Mouse (Mus musculus): ENCODE data around the gene Serpina3m. TPM values are rescaled to one million over a fixed set of nuclear protein-coding genes. Genes with fewer than 3 reads are reported as not detected.
"Not testable (repeated sequence)": the region's sequence is repeated elsewhere in the genome, so short reads cannot be mapped to it uniquely, and the experiment has no call there.

The Serpina3m gene
- polyA plus RNA-seq, 1 experiment, result not detected

DNA sequence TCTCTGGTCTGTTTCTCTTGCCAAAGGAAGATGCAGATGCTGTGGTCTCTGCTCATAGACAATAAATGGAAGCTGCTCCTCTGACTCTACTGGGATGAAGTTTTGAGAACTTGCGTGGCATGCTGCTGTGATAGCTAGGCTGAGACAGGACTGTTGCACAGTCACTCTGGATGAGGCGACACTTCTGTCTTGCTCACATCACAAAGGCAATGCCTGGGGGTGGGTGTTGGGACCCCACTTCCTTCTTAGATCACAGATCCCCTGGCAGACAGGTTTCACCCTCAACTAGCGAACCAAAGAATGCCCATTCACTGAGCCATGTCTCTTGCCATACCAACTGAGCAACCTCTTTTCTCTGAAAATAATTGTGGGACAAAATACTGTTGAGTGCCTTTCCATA lies 419 bp downstream of the Serpina3m start:
- H3K27ac ChIP-seq (ENCODE audit: insufficient read depth, low read depth, low read length), result no peak overlapping the region
- 93% methylated on average over 3 of the region's 3 CpGs for WGBS

DNA sequence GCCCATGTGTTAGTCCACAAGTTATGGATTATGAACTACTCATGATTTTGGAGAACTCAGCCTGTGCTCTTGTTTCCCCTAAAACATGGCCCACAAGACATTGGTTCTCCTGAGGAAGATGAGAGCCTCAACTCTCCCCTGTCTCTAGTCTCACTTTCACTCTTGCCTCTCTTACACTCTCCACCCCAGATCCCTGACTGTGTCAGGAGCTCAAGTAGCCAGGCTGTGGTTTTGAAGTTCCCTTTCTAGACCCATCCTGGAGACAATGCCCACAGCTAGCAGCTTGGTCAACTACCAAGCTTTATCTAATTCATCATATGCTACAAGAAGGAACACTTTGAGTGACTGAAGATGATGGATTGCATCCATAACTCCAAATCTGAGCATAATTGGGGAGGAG lies 4.2 kb downstream of the Serpina3m start:
- not testable (repeated sequence) for H3K27ac ChIP-seq (ENCODE audit: insufficient read depth, low read depth, low read length); H3K4me3 ChIP-seq (ENCODE audit: insufficient read depth, low read depth, low read length)

More for the DNA sequence above, 419 bp downstream of the Serpina3m start:
- H3K27me3 ChIP-seq (replicated peaks; ENCODE audit: control insufficient read depth, insufficient read depth, low read length), result no peaks in the 10 kb centered on the region
- no peak for TF ChIP-seq CTCF (conservative IDR thresholded peaks at IDR 0.05; ENCODE audit: insufficient read depth, insufficient read length, low read depth, low read length)
- TF ChIP-seq POLR2A (IDR thresholded peaks at IDR 0.05; ENCODE audit: low read depth, low read length), result no peak
- no peaks in the 10 kb centered on the region for H3K36me3 ChIP-seq (ENCODE audit: control insufficient read depth, insufficient read depth, low read length)
- H3K4me3 ChIP-seq (ENCODE audit: insufficient read depth, low read depth, low read length), result no peak overlapping the region
- no peak for DNase-seq
- no peaks in the 10 kb centered on the region for H3K4me1 ChIP-seq (ENCODE audit: control insufficient read depth, insufficient read depth, low read length)

GRCm38 (mm10) chr12:104345181-104345580 lies 6.9 kb downstream of the Serpina3m start:
- Histone ChIP-seq H3K27ac (ENCODE audit: insufficient read depth, low read depth, low read length) (no peak overlapping the region), H3K4me1 (ENCODE audit: control insufficient read depth, insufficient read depth, low read length) (no peaks in the 10 kb centered on the region), H3K36me3 (ENCODE audit: control insufficient read depth, insufficient read depth, low read length) (no peaks in the 10 kb centered on the region), H3K27me3 (replicated peaks; ENCODE audit: control insufficient read depth, insufficient read depth, low read length) (no peaks in the 10 kb centered on the region; the same call in 1 of the 2 replicates), H3K4me3 (ENCODE audit: insufficient read depth, low read depth, low read length) (no peak overlapping the region)
- no peak for DNase-seq
- TF ChIP-seq POLR2A (IDR thresholded peaks at IDR 0.05; ENCODE audit: low read depth, low read length) (no peak), CTCF (conservative IDR thresholded peaks at IDR 0.05; ENCODE audit: insufficient read depth, insufficient read length, low read depth, low read length) (no peak)
- WGBS, result 90% methylated on average over 2 of the region's 2 CpGs

More for the DNA sequence above, 4.2 kb downstream of the Serpina3m start:
- not testable (repeated sequence) for H3K36me3 ChIP-seq (ENCODE audit: control insufficient read depth, insufficient read depth, low read length); H3K27me3 ChIP-seq (replicated peaks; ENCODE audit: control insufficient read depth, insufficient read depth, low read length); DNase-seq; H3K4me1 ChIP-seq (ENCODE audit: control insufficient read depth, insufficient read depth, low read length)

DNA sequence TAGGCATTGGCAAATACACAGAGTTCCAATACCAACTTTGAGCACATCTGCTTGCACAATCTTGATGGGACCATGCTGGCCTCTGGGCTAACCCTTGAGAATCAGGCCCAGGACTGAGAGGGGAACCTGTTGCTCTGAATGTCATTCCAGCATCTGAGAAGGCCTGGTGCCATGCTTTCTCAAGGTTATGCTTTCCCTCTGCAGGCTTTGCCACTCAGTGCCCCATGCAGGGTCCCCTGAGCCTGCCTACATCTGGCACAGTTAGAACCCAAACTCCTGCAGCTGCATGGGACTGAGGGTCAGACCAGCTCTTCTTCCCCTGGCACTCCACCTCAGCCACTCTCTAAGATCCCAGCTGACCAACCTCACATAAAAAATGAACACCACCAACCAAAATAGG lies 7.4 kb downstream of the Serpina3m start:
- DNase-seq, result no peak

DNA sequence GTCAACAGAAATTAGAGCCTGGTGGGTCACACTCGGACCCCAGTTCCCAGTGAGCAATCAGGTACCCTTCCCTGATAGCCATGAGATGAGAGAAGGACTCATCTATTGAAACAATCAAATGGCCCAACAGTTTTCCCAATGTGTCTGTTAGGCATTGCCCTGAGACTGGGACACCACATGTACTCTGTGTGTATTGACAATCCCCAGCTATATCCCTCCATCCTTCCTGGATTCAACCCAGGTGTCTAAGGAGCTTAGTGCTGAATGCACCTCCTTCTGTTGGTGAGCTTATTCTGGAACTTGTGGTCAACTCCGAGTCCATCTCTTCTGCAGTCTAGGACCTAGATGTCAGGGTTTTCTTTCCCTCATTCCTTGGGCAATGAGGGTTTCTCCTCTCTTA lies 8.8 kb downstream of the Serpina3m start:
- Histone ChIP-seq H3K27ac (ENCODE audit: insufficient read depth, low read depth, low read length) (no peak overlapping the region), H3K27me3 (replicated peaks; ENCODE audit: control insufficient read depth, insufficient read depth, low read length) (no peaks in the 10 kb centered on the region; the same call in 1 of the 2 replicates), H3K4me3 (ENCODE audit: insufficient read depth, low read depth, low read length) (no peak overlapping the region), H3K36me3 (ENCODE audit: control insufficient read depth, insufficient read depth, low read length) (no peaks in the 10 kb centered on the region), H3K4me1 (ENCODE audit: control insufficient read depth, insufficient read depth, low read length) (no peaks in the 10 kb centered on the region)
- DNase-seq, result no peak
- WGBS, result 87% methylated on average over 2 of the region's 2 CpGs
- no peak for TF ChIP-seq CTCF (conservative IDR thresholded peaks at IDR 0.05; ENCODE audit: insufficient read depth, insufficient read length, low read depth, low read length)
- no peak for TF ChIP-seq POLR2A (IDR thresholded peaks at IDR 0.05; ENCODE audit: low read depth, low read length)

More for the DNA sequence above, 7.4 kb downstream of the Serpina3m start:
- H3K27me3 ChIP-seq (replicated peaks; ENCODE audit: control insufficient read depth, insufficient read depth, low read length), result no peaks in the 10 kb centered on the region; the same call in 1 of the 2 replicates
- H3K4me1 ChIP-seq (ENCODE audit: control insufficient read depth, insufficient read depth, low read length), result no peaks in the 10 kb centered on the region
- no peaks in the 10 kb centered on the region for H3K36me3 ChIP-seq (ENCODE audit: control insufficient read depth, insufficient read depth, low read length)
- TF ChIP-seq CTCF (conservative IDR thresholded peaks at IDR 0.05; ENCODE audit: insufficient read depth, insufficient read length, low read depth, low read length) (no peak), POLR2A (IDR thresholded peaks at IDR 0.05; ENCODE audit: low read depth, low read length) (no peak)
- H3K4me3 ChIP-seq (ENCODE audit: insufficient read depth, low read depth, low read length), result no peak overlapping the region
- no peak overlapping the region for H3K27ac ChIP-seq (ENCODE audit: insufficient read depth, low read depth, low read length)

- H3K27ac ChIP-seq (ENCODE audit: insufficient read depth, low read depth, low read length); H3K4me1 ChIP-seq (ENCODE audit: control insufficient read depth, insufficient read depth, low read length): not testable (repeated sequence)
- peak; percentile 61 for TF ChIP-seq CTCF (conservative IDR thresholded peaks at IDR 0.05; ENCODE audit: insufficient read depth, insufficient read length, low read depth, low read length)
Measured at GRCm38 (mm10) chr12:104351812-104352211, 13.5 kb downstream of the Serpina3m start.

DNA sequence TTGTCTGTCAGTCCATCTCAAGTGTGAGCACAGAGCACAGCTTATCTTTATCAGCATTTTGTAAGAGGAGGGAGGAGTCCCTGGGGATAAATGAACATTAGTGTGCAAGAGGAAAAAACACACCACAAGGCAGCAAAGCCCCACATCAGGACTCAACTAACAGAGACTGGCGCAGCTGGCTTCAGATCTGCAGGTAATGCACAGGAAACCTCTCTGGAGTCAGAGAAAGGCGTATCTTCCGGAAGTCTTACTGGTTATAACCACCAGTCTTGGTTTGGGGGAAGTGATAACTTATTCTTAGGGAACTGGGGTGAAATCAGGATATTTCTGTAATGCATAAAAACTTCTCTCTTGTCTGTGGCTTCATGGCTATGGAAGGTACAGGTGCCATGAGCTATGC lies 17.7 kb downstream of the Serpina3m start:
- WGBS, result 75% methylated on average over 3 of the region's 3 CpGs
- Histone ChIP-seq H3K36me3 (ENCODE audit: control insufficient read depth, insufficient read depth, low read length) (no peaks in the 10 kb centered on the region), H3K4me3 (ENCODE audit: insufficient read depth, low read depth, low read length) (no peak overlapping the region), H3K27me3 (replicated peaks; ENCODE audit: control insufficient read depth, insufficient read depth, low read length) (no peaks in the 10 kb centered on the region), H3K27ac (ENCODE audit: insufficient read depth, low read depth, low read length) (no peak overlapping the region), H3K4me1 (ENCODE audit: control insufficient read depth, insufficient read depth, low read length) (no peaks in the 10 kb centered on the region)
- TF ChIP-seq POLR2A (IDR thresholded peaks at IDR 0.05; ENCODE audit: low read depth, low read length), result no peak
- TF ChIP-seq CTCF (conservative IDR thresholded peaks at IDR 0.05; ENCODE audit: insufficient read depth, insufficient read length, low read depth, low read length), result no peak
- no peak for DNase-seq

More at GRCm38 (mm10) chr12:104351812-104352211, 13.5 kb downstream of the Serpina3m start:
- DNase-seq, result peak; percentile 63
- WGBS, result 30% methylated on average over 3 of the region's 3 CpGs
- H3K36me3 ChIP-seq (ENCODE audit: control insufficient read depth, insufficient read depth, low read length); H3K4me3 ChIP-seq (ENCODE audit: insufficient read depth, low read depth, low read length); H3K27me3 ChIP-seq (replicated peaks; ENCODE audit: control insufficient read depth, insufficient read depth, low read length): not testable (repeated sequence)

DNA sequence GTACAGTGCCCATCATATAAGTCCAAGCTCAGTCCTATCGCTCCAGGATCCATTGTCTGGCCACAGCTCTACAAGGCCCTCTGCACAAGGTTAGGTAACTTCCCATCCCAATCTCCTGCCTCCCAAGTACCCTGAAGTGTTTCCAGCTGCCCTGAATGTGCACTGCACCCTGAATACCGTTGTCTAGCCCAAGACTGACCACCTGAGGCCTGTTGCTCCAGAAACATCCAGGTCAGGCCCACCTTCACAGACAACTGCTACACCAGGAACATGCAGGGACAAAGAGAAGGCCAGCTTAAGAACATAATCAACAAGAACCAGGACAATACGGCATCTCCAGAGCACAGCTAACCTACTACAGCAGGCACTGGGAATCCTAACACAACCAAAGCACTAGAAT lies 31.7 kb downstream of the Serpina3m start:
- H3K27ac ChIP-seq (ENCODE audit: insufficient read depth, low read depth, low read length), result no peak overlapping the region
- no peaks in the 10 kb centered on the region for H3K27me3 ChIP-seq (replicated peaks; ENCODE audit: control insufficient read depth, insufficient read depth, low read length)
- no peaks in the 10 kb centered on the region for H3K36me3 ChIP-seq (ENCODE audit: control insufficient read depth, insufficient read depth, low read length)
- H3K4me3 ChIP-seq (ENCODE audit: insufficient read depth, low read depth, low read length), result no peak overlapping the region
- no peak for TF ChIP-seq POLR2A (IDR thresholded peaks at IDR 0.05; ENCODE audit: low read depth, low read length)
- no peak for TF ChIP-seq CTCF (conservative IDR thresholded peaks at IDR 0.05; ENCODE audit: insufficient read depth, insufficient read length, low read depth, low read length)
- DNase-seq, result no peak
- H3K4me1 ChIP-seq (ENCODE audit: control insufficient read depth, insufficient read depth, low read length), result no peaks in the 10 kb centered on the region
- 87% methylated on average over 3 of the region's 3 CpGs for WGBS

DNA sequence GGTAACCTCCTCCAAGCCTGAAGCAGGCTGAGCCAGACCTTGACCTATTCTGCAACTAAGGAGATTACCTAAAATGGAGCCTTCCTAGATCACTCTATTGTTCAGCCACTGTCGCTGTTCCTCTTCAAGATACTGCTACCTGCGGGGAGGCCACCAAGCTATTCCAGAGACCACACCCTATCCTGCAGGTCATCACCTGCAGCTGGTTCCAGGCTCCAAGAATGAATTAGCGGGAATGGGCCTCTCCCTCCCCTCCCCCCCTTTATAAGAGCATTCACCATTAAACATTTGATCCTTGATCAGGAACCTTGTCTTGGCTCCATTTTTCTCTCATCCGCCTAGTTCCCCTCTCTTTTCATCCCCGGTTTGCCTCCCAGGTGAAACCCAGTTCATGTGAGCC lies 38.9 kb downstream of the Serpina3m start:
- 81% methylated on average over 5 of the region's 5 CpGs for WGBS
- not testable (repeated sequence) for H3K27ac ChIP-seq (ENCODE audit: insufficient read depth, low read depth, low read length); H3K36me3 ChIP-seq (ENCODE audit: control insufficient read depth, insufficient read depth, low read length); H3K27me3 ChIP-seq (replicated peaks; ENCODE audit: control insufficient read depth, insufficient read depth, low read length); H3K4me3 ChIP-seq (ENCODE audit: insufficient read depth, low read depth, low read length); H3K4me1 ChIP-seq (ENCODE audit: control insufficient read depth, insufficient read depth, low read length); DNase-seq

DNA sequence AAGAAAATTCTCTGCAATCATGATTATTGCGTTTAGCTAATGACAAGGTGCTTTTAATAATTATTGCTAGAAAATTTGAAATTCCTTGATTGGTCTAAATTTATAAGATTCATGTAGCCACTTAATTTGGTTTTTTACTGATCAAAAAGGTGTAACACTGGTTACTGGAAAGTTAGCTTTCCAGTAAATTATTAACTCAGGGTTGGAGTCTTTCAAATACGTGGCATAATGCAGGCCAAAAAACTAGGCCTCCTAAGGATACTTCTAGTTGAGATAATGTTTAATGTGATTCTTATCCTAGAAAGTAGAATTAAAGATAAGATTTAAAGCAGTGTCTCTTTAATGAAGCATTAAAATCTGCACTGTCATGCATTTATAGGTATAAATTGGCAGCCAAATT lies 40.1 kb downstream of the Serpina3m start:
- not testable (repeated sequence) for H3K27me3 ChIP-seq (replicated peaks; ENCODE audit: control insufficient read depth, insufficient read depth, low read length); H3K27ac ChIP-seq (ENCODE audit: insufficient read depth, low read depth, low read length); H3K4me3 ChIP-seq (ENCODE audit: insufficient read depth, low read depth, low read length); H3K4me1 ChIP-seq (ENCODE audit: control insufficient read depth, insufficient read depth, low read length); H3K36me3 ChIP-seq (ENCODE audit: control insufficient read depth, insufficient read depth, low read length)
- DNase-seq, result peak; percentile 56
- 44% methylated on average over 2 of the region's 2 CpGs for WGBS

DNA sequence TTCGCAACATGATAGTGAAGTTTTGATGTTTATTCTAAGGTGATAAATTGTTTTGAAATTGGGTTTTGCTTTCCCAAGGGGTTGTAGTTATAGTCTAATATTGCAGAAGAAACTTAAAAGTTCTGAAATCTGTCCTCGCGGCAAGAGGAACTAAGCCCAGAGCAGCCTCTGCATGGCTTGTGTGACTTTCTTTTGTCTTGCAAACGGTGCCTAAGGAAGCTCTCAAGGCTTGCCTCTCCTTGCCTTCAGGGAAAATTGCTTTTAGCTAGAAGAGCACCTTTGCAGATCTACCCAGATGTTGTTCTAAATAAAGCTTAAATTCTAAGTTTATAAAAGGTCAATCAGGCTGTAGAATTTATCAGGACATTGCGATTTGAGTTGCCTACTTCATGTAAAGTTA lies 40.5 kb downstream of the Serpina3m start:
- WGBS, result 69% methylated on average over 5 of the region's 5 CpGs
- not testable (repeated sequence) for H3K27me3 ChIP-seq (replicated peaks; ENCODE audit: control insufficient read depth, insufficient read depth, low read length); H3K4me1 ChIP-seq (ENCODE audit: control insufficient read depth, insufficient read depth, low read length); H3K27ac ChIP-seq (ENCODE audit: insufficient read depth, low read depth, low read length); H3K4me3 ChIP-seq (ENCODE audit: insufficient read depth, low read depth, low read length); H3K36me3 ChIP-seq (ENCODE audit: control insufficient read depth, insufficient read depth, low read length); DNase-seq
